Mouse (Mus musculus): ENCODE results near the gene Igf2bp3.

GRCm38 (mm10) chr6:49057053-49058021 is 157.4 kb downstream of the Igf2bp3 start:
- no peak for TF ChIP-seq MAFK (IDR thresholded peaks at IDR 0.05; ENCODE audit: insufficient replicate concordance, low read length)
- peak; percentile 56 to 97; a peak in 3 of 4 replicates for TF ChIP-seq CTCF (conservative IDR thresholded peaks at IDR 0.05 in 1 of 2, IDR thresholded peaks at IDR 0.05 in 1 of 2; ENCODE audit: low read depth in 2 of 2, low read length in 2 of 2)
